Mouse (Mus musculus) cerebellum, adult 9-11 months (tissue): Measurements from ENCODE around the gene Sidt1.

Source experiments
- DNase-seq: peaks from one replicate; pipeline ENCODE4 v3.0.0; 2022

Gene Sidt1

GRCm38 (mm10) chr16:44332861-44333284 lies at the start of gene Sidt1:
Sidt1 (minus strand) TSS chr16:44333196.
- DNase-seq, result peak; percentile 78

GRCm38 (mm10) chr16:44381578-44381977 lies 48.6 kb upstream of the Sidt1 start:
- DNase-seq, result no peak

DNA sequence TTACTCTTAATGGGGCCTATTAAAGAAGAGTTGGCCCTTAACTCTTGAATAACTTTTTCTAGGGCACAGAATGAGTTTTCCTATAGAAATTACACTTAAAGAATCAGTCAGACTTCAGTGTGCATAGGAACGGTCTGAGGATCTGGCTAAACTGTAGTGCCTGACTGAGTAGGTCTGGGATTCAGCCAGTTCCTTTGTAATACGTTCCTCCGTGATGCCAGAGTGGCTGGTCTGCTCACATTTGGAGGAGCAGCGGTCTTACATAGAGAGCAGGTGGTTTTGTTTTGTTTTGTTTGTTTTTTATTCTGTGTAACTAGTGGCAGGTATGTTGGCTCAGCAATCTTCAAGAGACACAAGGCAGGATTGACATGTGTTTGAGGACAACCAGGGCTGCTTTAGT lies 47.0 kb upstream of the Sidt1 start:
- no peak for DNase-seq

GRCm38 (mm10) chr16:44375459-44375858 lies 42.5 kb upstream of the Sidt1 start:
- no peak for DNase-seq

DNA sequence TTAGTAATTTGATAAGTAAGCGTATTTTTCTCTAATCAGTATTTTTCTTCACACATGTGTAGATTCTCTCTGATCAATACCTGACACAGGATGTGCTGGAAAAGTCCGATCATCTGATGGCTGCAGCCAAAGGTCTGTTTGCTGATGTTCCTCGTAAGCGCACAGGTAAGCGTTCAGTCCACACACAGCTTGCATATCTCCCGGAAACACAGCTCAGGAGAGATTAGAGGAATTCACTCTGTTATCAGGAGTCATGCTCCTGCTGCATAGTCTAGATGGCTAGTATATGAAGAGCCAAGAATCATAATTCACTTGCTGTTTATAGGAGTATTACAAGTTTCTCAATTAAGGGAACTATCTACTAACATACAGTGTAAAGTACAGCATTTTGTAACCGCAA lies 32.5 kb upstream of the Sidt1 start:
- DNase-seq, result no peak

GRCm38 (mm10) chr16:44361921-44362890 lies 29.2 kb upstream of the Sidt1 start:
- peak; percentile 34 for DNase-seq

DNA sequence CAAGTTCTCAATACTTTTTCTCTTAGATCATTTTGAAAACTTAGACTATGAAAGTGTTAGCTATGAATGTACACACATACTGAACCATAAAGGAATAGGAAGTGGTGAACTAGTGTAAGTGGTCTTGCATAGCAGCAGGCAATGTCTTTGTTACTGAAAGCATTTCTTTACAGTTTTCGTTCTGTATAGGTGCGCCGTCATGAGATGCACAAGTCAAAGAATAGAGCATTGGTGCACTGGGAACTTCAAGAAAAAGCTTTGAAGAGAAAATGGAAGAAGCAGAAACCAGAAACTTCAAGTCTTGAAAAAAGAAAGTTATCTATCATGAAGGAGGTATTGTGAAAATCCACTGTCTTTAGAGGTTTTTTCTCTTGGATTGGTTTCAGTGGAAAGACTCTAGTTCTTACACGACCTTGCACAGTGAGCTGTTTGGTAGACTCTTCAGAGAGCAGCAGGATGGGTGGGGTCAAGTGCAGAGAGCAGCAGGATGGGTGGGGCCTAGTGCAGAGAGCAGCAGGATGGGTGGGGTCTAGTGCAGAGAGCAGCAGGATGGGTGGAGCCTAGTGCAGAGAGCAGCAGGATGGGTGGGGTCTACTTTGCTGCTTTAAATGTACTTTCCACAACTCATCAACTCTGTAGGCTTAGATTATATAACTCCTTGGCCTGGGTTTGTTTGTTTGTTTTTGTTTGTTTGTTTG lies 24.7 kb upstream of the Sidt1 start:
- no peak for DNase-seq

DNA sequence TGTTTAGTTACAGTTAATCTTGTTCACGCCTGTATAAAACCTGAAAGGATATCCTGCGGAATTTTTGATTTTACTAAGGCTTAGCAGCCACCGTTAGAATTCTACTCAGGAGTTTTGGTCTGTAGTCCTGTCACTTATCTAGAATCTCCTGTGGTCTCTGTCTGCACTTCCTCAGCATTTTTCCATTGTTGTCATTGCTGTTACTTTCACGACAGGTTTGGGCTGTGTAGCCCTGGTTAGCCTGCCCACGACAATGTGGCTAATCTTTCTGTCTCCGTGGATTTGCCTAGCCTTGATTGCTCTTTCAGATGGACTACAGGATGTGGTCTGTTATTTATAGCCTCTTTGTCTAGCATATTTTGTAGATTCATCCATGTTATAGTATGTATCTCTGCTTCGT lies 23.3 kb upstream of the Sidt1 start:
- DNase-seq, result no peak

DNA sequence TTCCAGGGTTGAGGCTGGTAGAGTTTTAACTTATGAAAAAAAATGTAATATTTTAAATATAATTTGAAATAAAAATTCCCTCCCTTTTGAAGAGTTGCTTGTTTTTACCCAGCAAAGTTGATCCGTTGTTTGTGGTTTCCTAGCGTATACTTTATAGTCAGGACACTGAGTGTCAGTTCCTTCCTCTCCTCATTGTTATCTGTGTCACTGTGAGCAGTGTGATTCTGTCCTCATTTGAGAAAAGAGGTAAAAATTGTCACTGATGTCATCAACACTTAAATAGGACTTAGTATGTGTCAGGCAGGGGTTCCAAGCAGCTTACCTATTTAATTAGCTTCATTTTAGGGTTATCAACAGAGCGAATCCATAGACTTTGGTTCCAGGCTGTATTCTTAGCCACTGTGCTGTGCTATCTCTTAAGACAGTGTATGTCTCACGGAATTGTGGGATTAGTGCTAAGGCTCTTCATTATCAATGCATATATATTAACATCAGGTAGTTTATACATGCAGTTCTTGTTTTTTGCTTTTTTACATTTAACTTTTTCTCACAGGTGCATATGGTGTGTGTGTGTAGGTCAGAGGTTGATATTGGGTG lies 16.9 kb upstream of the Sidt1 start:
- DNase-seq, result no peak

GRCm38 (mm10) chr16:44347071-44347901 lies 14.3 kb upstream of the Sidt1 start, which contains the start of gene Spice1:
Spice1 (plus strand) TSS chr16:44347121.
- peak; percentile 91 for DNase-seq

DNA sequence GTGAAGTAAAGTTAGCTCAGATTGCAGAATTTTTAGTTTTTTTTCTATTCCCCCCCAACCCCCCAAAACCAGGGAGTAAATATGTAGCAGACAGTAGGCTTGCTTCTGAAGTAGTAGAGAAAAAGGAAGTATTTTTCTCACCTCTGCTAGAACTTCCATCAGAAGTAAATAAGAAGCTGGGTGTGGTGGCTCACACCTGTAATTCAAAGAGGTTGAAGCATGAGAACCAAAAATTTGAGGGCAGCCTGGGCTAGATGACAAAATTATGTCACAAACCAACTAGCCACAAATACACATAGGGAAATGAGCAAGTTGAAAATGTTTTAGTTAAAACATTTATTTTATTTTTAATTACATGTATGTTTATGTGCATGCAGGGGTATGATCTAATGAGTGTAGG lies 4.5 kb upstream of the Sidt1 start:
- no peak for DNase-seq

DNA sequence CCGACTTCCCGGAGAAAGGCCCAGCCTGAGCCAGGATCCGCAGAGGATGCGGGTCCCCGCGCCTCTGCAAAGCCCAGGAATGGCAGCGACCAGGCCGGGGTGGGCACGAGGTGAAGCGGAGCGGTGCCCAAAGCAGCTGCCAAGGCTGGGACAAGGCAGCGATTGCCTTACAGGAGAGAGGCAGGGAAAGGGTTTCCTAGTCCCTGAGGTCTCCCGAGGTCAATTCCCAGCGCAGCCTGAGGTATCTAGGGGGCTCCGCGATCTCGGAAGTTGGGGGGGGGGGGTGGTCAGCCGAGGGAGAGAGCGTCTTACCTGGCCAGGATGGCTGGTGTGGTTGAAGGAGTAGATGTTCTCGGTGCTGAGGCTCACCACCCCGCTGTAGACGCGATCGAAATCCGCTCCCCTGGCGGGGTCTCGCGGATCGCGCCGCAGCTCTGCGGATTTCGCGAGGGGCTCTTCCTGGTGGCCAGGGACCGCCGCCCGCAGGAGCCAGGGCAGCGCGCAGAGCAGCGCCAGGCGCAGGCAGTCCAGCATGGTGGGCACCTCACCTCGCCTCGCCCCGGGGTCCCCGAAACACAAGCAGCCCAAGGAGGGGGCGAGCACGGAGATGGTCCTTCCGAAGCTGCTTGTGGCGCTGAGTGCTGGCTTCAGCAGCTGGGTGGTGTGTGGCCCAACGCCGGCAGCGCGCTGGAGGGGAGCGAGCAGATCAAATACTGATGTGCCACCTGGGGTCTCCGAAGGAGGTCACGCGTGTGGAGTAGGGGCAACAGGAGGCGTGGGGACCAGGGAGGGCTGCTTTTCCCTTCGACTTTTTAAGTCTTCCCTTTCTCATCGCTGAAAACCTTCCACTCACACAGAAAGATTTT lies 768 bp downstream of the Sidt1 start:
- peak; percentile 62 for DNase-seq

- DNase-seq, result no peak
Measured at GRCm38 (mm10) chr16:44331671-44331994, 1.4 kb downstream of the Sidt1 start.

GRCm38 (mm10) chr16:44331154-44331553 lies 1.8 kb downstream of the Sidt1 start:
- peak; percentile 59 for DNase-seq

GRCm38 (mm10) chr16:44330657-44331056 lies 2.3 kb downstream of the Sidt1 start:
- peak; percentile 26 for DNase-seq

DNA sequence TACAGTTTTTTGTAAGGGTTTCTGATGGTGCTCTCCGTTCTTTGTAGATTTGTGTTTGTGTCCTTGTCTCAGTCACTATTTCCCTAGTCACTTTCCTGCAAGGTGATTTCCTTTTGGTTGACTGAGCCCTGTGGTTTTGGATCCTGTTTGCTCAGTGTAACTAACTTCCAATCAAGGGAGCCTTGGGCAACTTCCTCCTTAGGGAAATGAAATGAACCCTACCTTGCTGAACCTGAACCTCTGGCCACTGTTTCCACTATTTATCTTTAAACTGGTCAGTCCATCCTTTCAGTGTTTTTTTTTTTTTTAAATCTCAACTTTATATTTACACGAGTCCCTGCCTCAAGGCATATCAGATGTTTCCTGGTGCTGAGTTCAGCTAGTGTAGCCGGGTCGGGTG lies 4.4 kb downstream of the Sidt1 start:
- DNase-seq, result no peak

DNA sequence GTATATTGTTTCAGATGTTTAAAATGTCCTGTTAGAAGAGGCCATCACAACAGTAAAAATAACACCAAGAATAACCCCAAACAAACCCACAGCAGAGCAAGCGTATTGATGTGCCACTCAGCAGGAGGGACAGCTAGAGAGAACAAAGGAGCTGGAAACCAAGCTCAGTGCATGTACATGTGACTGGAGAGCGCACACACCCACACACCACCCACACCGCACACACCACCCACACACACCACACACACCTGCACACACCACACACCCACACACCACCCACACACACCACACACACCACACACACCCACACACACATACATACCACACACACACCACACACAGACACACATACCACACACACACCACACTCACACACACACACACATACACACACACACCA lies 12.8 kb downstream of the Sidt1 start:
- no peak for DNase-seq

GRCm38 (mm10) chr16:44316350-44316749 lies 16.6 kb downstream of the Sidt1 start:
- DNase-seq, result no peak

DNA sequence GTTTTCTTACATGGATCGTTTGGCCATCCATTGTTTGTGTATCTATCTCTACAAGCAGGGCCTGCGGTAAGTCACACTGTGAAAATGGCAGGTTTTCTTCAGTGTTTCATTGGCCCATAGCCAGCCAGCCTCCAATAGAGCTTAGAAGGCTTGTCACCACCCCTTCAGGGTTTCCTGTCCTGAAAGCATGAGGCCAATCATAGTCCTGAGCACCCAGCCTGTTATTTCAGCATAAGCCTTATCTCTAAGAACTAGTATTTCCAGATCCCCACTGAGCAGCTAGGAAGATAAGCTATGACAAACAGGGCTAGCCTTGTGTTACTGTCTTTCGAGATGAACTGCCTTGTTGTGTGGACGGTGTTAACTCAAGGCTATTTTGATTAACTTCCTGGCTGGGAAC lies 19.6 kb downstream of the Sidt1 start:
- no peak for DNase-seq

DNA sequence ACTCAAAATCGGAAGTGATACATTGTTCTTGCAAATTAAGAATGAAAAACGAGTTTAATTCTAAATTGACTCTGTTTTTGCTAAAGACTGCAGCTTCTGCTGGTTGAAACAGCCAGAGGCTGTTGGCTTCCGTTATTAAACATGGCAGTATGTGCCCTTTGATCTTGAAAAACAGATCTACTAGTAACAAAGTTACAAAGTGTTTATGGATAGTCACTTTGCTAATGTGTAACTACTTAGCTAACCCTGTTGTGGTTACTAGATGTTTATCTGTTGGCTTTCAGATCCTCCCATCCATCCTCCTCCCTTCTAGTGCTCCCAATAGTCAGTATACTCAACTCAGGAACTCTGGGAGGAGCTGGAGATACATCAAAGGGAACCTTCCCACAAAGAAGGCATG lies 27.4 kb downstream of the Sidt1 start:
- DNase-seq, result no peak

- no peak for DNase-seq
Measured at GRCm38 (mm10) chr16:44303822-44304221, 29.2 kb downstream of the Sidt1 start.
